In the genomic region with DNA sequence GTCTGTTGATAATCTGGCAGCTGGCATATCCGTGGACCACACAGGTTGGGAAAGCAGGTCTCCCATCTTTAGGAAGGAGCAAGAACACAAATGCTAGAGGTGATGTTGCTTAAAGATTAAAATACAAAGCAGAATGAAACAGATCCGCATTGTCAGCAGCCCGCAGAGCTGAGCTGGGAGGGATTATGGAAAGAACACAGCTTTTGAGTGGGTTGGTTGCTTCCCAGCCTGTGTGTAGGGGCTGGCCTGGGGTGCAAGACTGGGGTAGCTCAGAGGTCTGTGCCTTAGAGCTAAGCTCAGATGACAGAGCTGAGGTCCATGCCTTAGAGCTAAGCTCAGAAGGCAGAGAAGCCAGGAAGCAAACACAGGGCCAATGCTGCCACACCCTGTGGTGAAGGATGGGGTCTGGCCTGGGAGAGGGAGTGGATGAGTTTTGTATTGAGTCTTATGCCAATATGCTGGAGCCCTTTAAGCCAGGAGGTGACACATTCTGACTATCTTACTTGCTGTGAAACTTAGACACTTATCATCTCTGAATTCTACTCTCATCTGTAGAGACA, we compare ENCODE assay signal across 26 mouse cellular contexts. TPM values are rescaled to one million over a fixed set of nuclear protein-coding genes. Genes with fewer than 3 reads are reported as not detected.
DNase-seq lines count a peak whose midpoint lies in the region; ATAC-seq and TF ChIP-seq lines count a peak whose summit lies in the region.
"Had no signal": no experiment of that assay in that cellular context is flagged by ENCODE, and none has a peak within 500 bp of the region (broad histone marks: within the 10 kb centered on the region; RNA-seq: fewer than 3 reads in every experiment).

No protein-coding gene starts in this region.

- ATAC-seq in liver, embryonic 12.5 days, result no peak
- ATAC-seq in liver, embryonic 11.5 days (replicated peaks; ENCODE audit: low FRiP score), result no peak
- ATAC-seq in stomach, embryonic 16.5 days (ENCODE audit: insufficient read depth, low FRiP score), result no peak
- ATAC-seq: intestine, embryonic 15.5 days had no signal

- H3K27ac ChIP-seq in gastrocnemius, adult 2 months, result peak overlapping the region; percentile 74
- peak overlapping the region; percentile 70; the same call in 1 of the 2 replicates for H3K27ac ChIP-seq in liver, embryonic 12.5 days
- no peak overlapping the region for H3K27ac ChIP-seq in liver, embryonic 11.5 days (ENCODE audit: low read depth, low read length)
- H3K27ac ChIP-seq in brown adipose tissue, adult 24 weeks (replicated peaks; ENCODE audit: low read depth, low read length), result peak overlapping the region; percentile 9; the same call in 1 of the 2 replicates
- peak overlapping the region; percentile 32; the same call in 1 of the 2 replicates for H3K27ac ChIP-seq in stomach, embryonic 16.5 days (ENCODE audit: low read length)
- H3K27ac ChIP-seq: hindbrain, embryonic 15.5 days; intestine, embryonic 15.5 days; limb, embryonic 13.5 days; neural tube, embryonic 12.5 days had no signal

- no peak overlapping the region for H3K4me3 ChIP-seq in gastrocnemius, adult 2 months
- no peak overlapping the region for H3K4me3 ChIP-seq in liver, embryonic 12.5 days
- H3K4me3 ChIP-seq in liver, embryonic 11.5 days (ENCODE audit: low read depth, low read length), result no peak overlapping the region
- no peak overlapping the region for H3K4me3 ChIP-seq in brown adipose tissue, adult 24 weeks (ENCODE audit: insufficient read depth, low read depth, low read length)
- no peak overlapping the region for H3K4me3 ChIP-seq in stomach, embryonic 16.5 days (replicated peaks; ENCODE audit: low read length)
- H3K4me3 ChIP-seq: heart, embryonic 10.5 days; hindbrain, embryonic 15.5 days; intestine, embryonic 15.5 days; limb, embryonic 13.5 days; megakaryocyte, embryonic 14.5 days; neural tube, embryonic 12.5 days had no signal

- no peaks in the 10 kb centered on the region for H3K9me3 ChIP-seq in liver, embryonic 12.5 days (replicated peaks)
- no peaks in the 10 kb centered on the region for H3K9me3 ChIP-seq in liver, embryonic 11.5 days (ENCODE audit: control insufficient read depth, low read length)
- H3K9me3 ChIP-seq in stomach, embryonic 16.5 days (replicated peaks; ENCODE audit: control insufficient read depth, low read length), result no peaks in the 10 kb centered on the region
- H3K9me3 ChIP-seq: heart, embryonic 10.5 days; hindbrain, embryonic 15.5 days; intestine, embryonic 15.5 days; limb, embryonic 13.5 days; neural tube, embryonic 12.5 days had no signal

- DNase-seq in gastrocnemius, adult 2 months, result peak; percentile 56
- no peak for DNase-seq in gastrocnemius, postnatal 10 days
- DNase-seq in liver, embryonic 11.5 days (ENCODE audit: low spot score), result no peak
- DNase-seq in layer of hippocampus, adult 11-12 months (ENCODE audit: low spot score), result no peak
- no peak for DNase-seq in thymus, postnatal 10 days (ENCODE audit: low spot score in 2 of 2)
- DNase-seq: adrenal gland, adult 2 months; cerebellum, adult 18-20 months; cerebellum, postnatal 25 days; gastrocnemius, postnatal 36 days; kidney, adult 8-10 months; kidney, postnatal 10 days; lung, embryonic 14.5 days; lung, postnatal 36 days; midbrain, embryonic 14.5 days; right cerebral cortex, postnatal 14 days; thymus, postnatal 25 days had no signal

- intact Hi-C loops in gastrocnemius, adult 2 months (cut with DNase I), result no loop called here

- no peak overlapping the region for H3K9ac ChIP-seq in liver, embryonic 12.5 days
- H3K9ac ChIP-seq in liver, embryonic 11.5 days (ENCODE audit: low read depth, low read length), result no peak overlapping the region
- no peak overlapping the region for H3K9ac ChIP-seq in stomach, embryonic 16.5 days (ENCODE audit: low read length)
- H3K9ac ChIP-seq: hindbrain, embryonic 15.5 days; intestine, embryonic 15.5 days; limb, embryonic 13.5 days; lung, embryonic 14.5 days; neural tube, embryonic 12.5 days had no signal

- peaks cover 78% of the 10 kb centered on the region for H3K4me1 ChIP-seq in liver, embryonic 12.5 days
- peaks cover 34% of the 10 kb centered on the region for H3K4me1 ChIP-seq in liver, embryonic 11.5 days (replicated peaks; ENCODE audit: control insufficient read depth, insufficient read depth, low read length)
- peaks cover 55% of the 10 kb centered on the region for H3K4me1 ChIP-seq in brown adipose tissue, adult 24 weeks (ENCODE audit: control insufficient read depth, insufficient read depth, insufficient read length, low read length)
- peaks cover 54% of the 10 kb centered on the region for H3K4me1 ChIP-seq in stomach, embryonic 16.5 days (ENCODE audit: control insufficient read depth, insufficient read depth, low read length)

- H3K4me2 ChIP-seq in liver, embryonic 12.5 days, result no peak overlapping the region
- H3K4me2 ChIP-seq in liver, embryonic 11.5 days, result no peak overlapping the region
- H3K4me2 ChIP-seq in stomach, embryonic 16.5 days (ENCODE audit: low read depth, low read length), result no peak overlapping the region
- H3K4me2 ChIP-seq: hindbrain, embryonic 15.5 days; intestine, embryonic 15.5 days; limb, embryonic 13.5 days; lung, embryonic 14.5 days; neural tube, embryonic 12.5 days had no signal

- WGBS in liver, embryonic 12.5 days (ENCODE audit: insufficient replicate concordance), result 81% methylated on average over 3 of the region's 3 CpGs
- 86% methylated on average over 3 of the region's 3 CpGs for WGBS in liver, embryonic 11.5 days
- WGBS in stomach, embryonic 16.5 days, result 73% methylated on average over 3 of the region's 3 CpGs

- H3K36me3 ChIP-seq in liver, embryonic 12.5 days, result peaks cover 47% of the 10 kb centered on the region
- H3K36me3 ChIP-seq in liver, embryonic 11.5 days (ENCODE audit: control insufficient read depth, insufficient read depth, low read length), result no peaks in the 10 kb centered on the region
- H3K36me3 ChIP-seq in stomach, embryonic 16.5 days (ENCODE audit: control insufficient read depth, insufficient read depth, low read length), result 0 out of 2 replicates have a peak, but pooled peaks cover 6% of the 10 kb centered on the region
- H3K36me3 ChIP-seq: heart, embryonic 10.5 days; hindbrain, embryonic 15.5 days; intestine, embryonic 15.5 days; limb, embryonic 13.5 days; neural tube, embryonic 12.5 days had no signal

- TF ChIP-seq CTCF in gastrocnemius, adult 2 months (IDR thresholded peaks at IDR 0.05), result no peak

- peaks cover 12% of the 10 kb centered on the region; the same call in 1 of the 2 replicates for H3K27me3 ChIP-seq in liver, embryonic 12.5 days (replicated peaks)
- H3K27me3 ChIP-seq in liver, embryonic 11.5 days (replicated peaks; ENCODE audit: control insufficient read depth, insufficient read depth, low read length), result 0 out of 2 replicates have a peak, but pooled peaks cover 3% of the 10 kb centered on the region
- no peaks in the 10 kb centered on the region for H3K27me3 ChIP-seq in stomach, embryonic 16.5 days (ENCODE audit: control insufficient read depth, insufficient read depth, low read length)
- H3K27me3 ChIP-seq: hindbrain, embryonic 15.5 days; intestine, embryonic 15.5 days; limb, embryonic 13.5 days; neural tube, embryonic 12.5 days had no signal

RNA-seq across cellular contexts. Expression of a gene that starts 39.4 kb away (rescaled TPM):
- 10 to 100 TPM; 22.5 to 46.8 TPM for total RNA-seq in gastrocnemius, adult 2 months (2021)
- 10 to 100 TPM; 66.8 to 73.4 TPM for total RNA-seq in gastrocnemius, postnatal 10 days (2021)
- polyA plus RNA-seq in liver, embryonic 12.5 days (2016; fragmentation: Nextera tagmentation; extraction: Ambion mirVana), result 46.4 and 47.7 TPM in 2 replicates
- 17.3 and 22.2 TPM in 2 replicates for polyA plus RNA-seq in liver, embryonic 11.5 days (2014; fragmentation: Nextera tagmentation; extraction: Ambion mirVana)
- polyA plus RNA-seq in brown adipose tissue, adult 24 weeks (2012; ENCODE audit: insufficient read depth, insufficient read length, missing spikeins), result 257 and 493 TPM in 2 replicates
- 121 and 125 TPM in 2 replicates for polyA plus RNA-seq in stomach, embryonic 16.5 days (2015; fragmentation: Nextera tagmentation; extraction: Ambion mirVana)
- total RNA-seq: MEL had no signal
